Mouse (Mus musculus) ES-E14 (cell line): ENCODE measurements around the gene Mief2. TPM values are rescaled to one million over a fixed set of nuclear protein-coding genes. Genes with fewer than 3 reads are reported as not detected.

Experiments
- DNase-seq: peaks from one replicate; pipeline ENCODE4 v3.0.0-alpha.2; 2013; ENCODE audit warnings: low read depth, low spot score
- H3K27ac ChIP-seq: 2 replicates; pipeline ENCODE4 v1.5.1; 2012; ENCODE audit warnings: low read depth, mild to moderate bottlenecking, low read length, moderate library complexity, mixed read lengths; ENCODE audit not compliant: poor library complexity, insufficient read depth, severe bottlenecking
- H3K36me3 ChIP-seq: 2 replicates; pipeline ENCODE4 v1.6.1; 2012; ENCODE audit warnings: mild to moderate bottlenecking, low read length, moderate library complexity, mixed read lengths; ENCODE audit not compliant: control insufficient read depth, poor library complexity, insufficient read depth, severe bottlenecking
- H3K4me1 ChIP-seq, 2 experiments: fragments of 150-350 bp in 1 of 2; sonication (generic) in 1 of 2; 2 replicates each; pipeline ENCODE4 v1.6.1; 2012; ENCODE audit warnings: low read length in 2 of 2, mild to moderate bottlenecking in 1 of 2, mixed read lengths in 1 of 2; ENCODE audit not compliant: control insufficient read depth in 2 of 2, insufficient read depth in 2 of 2, poor library complexity in 1 of 2
- H3K4me3 ChIP-seq, 2 experiments: fragments of 150-350 bp in 1 of 2; sonication (generic) in 1 of 2; 2 replicates each; pipeline ENCODE4 v1.5.1; 2012; ENCODE audit warnings: low read length in 2 of 2, low read depth in 1 of 2, mild to moderate bottlenecking in 1 of 2, mixed read lengths in 1 of 2; ENCODE audit not compliant: insufficient read depth in 1 of 2, poor library complexity in 1 of 2, severe bottlenecking in 1 of 2
- H3K9ac ChIP-seq: 2 replicates; pipeline ENCODE4 v1.6.1; 2012; ENCODE audit warnings: low read depth, mild to moderate bottlenecking, low read length, mixed read lengths; ENCODE audit not compliant: poor library complexity, insufficient read depth, severe bottlenecking
- H3K9me3 ChIP-seq: fragments of 150-350 bp; sonication (generic); 2 replicates; pipeline ENCODE4 v1.6.1; 2012; ENCODE audit warnings: low read depth, mild to moderate bottlenecking, low read length; ENCODE audit not compliant: control insufficient read depth, insufficient read depth
- CHD2 ChIP-seq: IDR thresholded peaks from 2 replicates; pipeline ENCODE4 v1.6.1; 2014; ENCODE audit warnings: mild to moderate bottlenecking, low read depth, low read length, inconsistent platforms
- HCFC1 ChIP-seq: IDR thresholded peaks from 2 replicates; pipeline ENCODE4 v1.6.1; 2012; ENCODE audit warnings: low read length, inconsistent platforms, borderline replicate concordance; ENCODE audit not compliant: insufficient read depth
- MAFK ChIP-seq: IDR thresholded peaks from 2 replicates; pipeline ENCODE4 v1.6.1; 2014; ENCODE audit warnings: mild to moderate bottlenecking, low read depth, low read length, inconsistent platforms; ENCODE audit not compliant: insufficient read depth
- ZC3H11A ChIP-seq: IDR thresholded peaks from 2 replicates; pipeline ENCODE4 v1.6.1; 2012; ENCODE audit warnings: low read depth, mild to moderate bottlenecking, inconsistent platforms, low read length, borderline replicate concordance
- ZNF384 ChIP-seq: IDR thresholded peaks from 2 replicates; pipeline ENCODE4 v1.6.1; 2012; ENCODE audit warnings: low read depth, low read length, inconsistent platforms
- in situ Hi-C, 2 experiments: fragments of 600-800 bp; cut with MboI; formaldehyde crosslinking; loops; one replicate each; pipeline ENCODE4 v1.15.1; 2025; ENCODE audit warnings: low sequenced_read_pairs in 2 of 2, inconsistent platforms in 1 of 2; ENCODE audit not compliant: unreplicated experiment in 2 of 2
- total RNA-seq: library from RNA; depleted of rRNA; stranded (reverse); fragments of 300-350 nt; gene quantifications from 2 replicates; pipeline ENCODE4 v1.2.3, GENCODE M21; 2012

Gene Mief2
- total RNA-seq, 1 experiment = 24.8 TPM

- no peak for DNase-seq
- Histone ChIP-seq H3K9ac (no peak overlapping the region), H3K36me3 (peaks cover 46% of the 10 kb centered on the region), H3K4me3 (no peak overlapping the region), H3K27ac (no peak overlapping the region), H3K9me3 (no peaks in the 10 kb centered on the region), H3K4me1 (peaks cover 5% of the 10 kb centered on the region in 2 experiments; a peak in 2 of 4 replicates)
- in situ Hi-C loops = no loop called here
- TF ChIP-seq ZC3H11A (no peak), MAFK (no peak), HCFC1 (no peak), ZNF384 (no peak), CHD2 (no peak)
These were observed 23.9 kb upstream of the Mief2 start for GRCm38 (mm10) chr11:60704023-60704880.

- in situ Hi-C loops = no loop called here
- DNase-seq = no peak
- Histone ChIP-seq H3K4me3 (no peak overlapping the region), H3K9ac (no peak overlapping the region), H3K27ac (no peak overlapping the region), H3K4me1 (peaks cover 4 to 5% of the 10 kb centered on the region in 2 experiments; a peak in 2 of 4 replicates), H3K36me3 (peaks cover 56% of the 10 kb centered on the region), H3K9me3 (no peaks in the 10 kb centered on the region)
- TF ChIP-seq ZNF384 = no peak
- TF ChIP-seq MAFK = no peak
- no peak for TF ChIP-seq CHD2
These were observed 22.9 kb upstream of the Mief2 start for GRCm38 (mm10) chr11:60705255-60705654.

- peaks cover 2 to 8% of the 10 kb centered on the region in 2 experiments; a peak in 1 of 4 replicates for H3K4me1 ChIP-seq
- peaks cover 63% of the 10 kb centered on the region for H3K36me3 ChIP-seq
- no peak for TF ChIP-seq CHD2
- no peak for TF ChIP-seq MAFK
- TF ChIP-seq HCFC1 = no peak
- TF ChIP-seq ZC3H11A = no peak
- no peak for TF ChIP-seq ZNF384
- H3K4me3 ChIP-seq = no peak overlapping the region
- H3K27ac ChIP-seq = no peak overlapping the region
- no peak for DNase-seq
- H3K9me3 ChIP-seq = no peaks in the 10 kb centered on the region
- H3K9ac ChIP-seq = no peak overlapping the region
- in situ Hi-C loops = no loop called here
These were observed 22.1 kb upstream of the Mief2 start for GRCm38 (mm10) chr11:60706076-60706475.

- no peak for DNase-seq
- in situ Hi-C loops = no loop called here
- Histone ChIP-seq H3K27ac (no peak overlapping the region), H3K9me3 (no peaks in the 10 kb centered on the region), H3K4me3 (no peak overlapping the region), H3K36me3 (peaks cover 71% of the 10 kb centered on the region), H3K9ac (no peak overlapping the region), H3K4me1 (peaks cover 6 to 11% of the 10 kb centered on the region in 2 experiments; a peak in 2 of 4 replicates)
- TF ChIP-seq HCFC1 (no peak), ZNF384 (no peak), ZC3H11A (no peak), CHD2 (no peak), MAFK (no peak)
These were observed 21.3 kb upstream of the Mief2 start for GRCm38 (mm10) chr11:60706696-60707480.
